Mouse (Mus musculus) hindbrain, postnatal 0 days (tissue): ENCODE results near the gene Tmem161a. TPM values are rescaled to one million over a fixed set of nuclear protein-coding genes. Genes with fewer than 3 reads are reported as not detected.

ENCODE experiments used
- ATAC-seq: fragments of 200-750 bp; cut with Nextera tagmentation; 2 replicates; pipeline ENCODE4 v1.8.0; 2017; ENCODE audit warnings: mild to moderate bottlenecking, moderate TSS enrichment, moderate library complexity
- DNase-seq: peaks from one replicate; pipeline ENCODE4 v3.0.0-alpha.2; 2015; ENCODE audit warnings: low spot score
- H3K27ac ChIP-seq: fragments of 300-500 bp; sonication (generic); 2 replicates; pipeline ENCODE4 v1.5.1; 2014; ENCODE audit warnings: mild to moderate bottlenecking
- H3K27me3 ChIP-seq: fragments of 300-500 bp; sonication (generic); 2 replicates; pipeline ENCODE4 v1.6.1; 2014; ENCODE audit warnings: low read length, mixed read lengths; ENCODE audit not compliant: insufficient read depth
- H3K36me3 ChIP-seq: fragments of 300-500 bp; sonication (generic); 2 replicates; pipeline ENCODE4 v1.6.1; 2014; ENCODE audit warnings: low read length, mixed read lengths; ENCODE audit not compliant: insufficient read depth
- H3K4me1 ChIP-seq: fragments of 300-500 bp; sonication (generic); 2 replicates; pipeline ENCODE4 v1.6.1; 2014; ENCODE audit warnings: antibody characterized with exemption, low read length, mixed read lengths; ENCODE audit not compliant: insufficient read depth
- H3K4me2 ChIP-seq: fragments of 300-500 bp; sonication (generic); 2 replicates; pipeline ENCODE4 v1.6.1; 2014; ENCODE audit warnings: low read depth, mild to moderate bottlenecking, low read length, moderate library complexity, mixed read lengths
- H3K4me3 ChIP-seq: fragments of 300-500 bp; sonication (generic); 2 replicates; pipeline ENCODE4 v1.5.1; 2014; ENCODE audit warnings: low read length
- H3K9ac ChIP-seq: fragments of 300-500 bp; sonication (generic); replicated peaks from 2 replicates; pipeline ENCODE4 v1.6.1; 2014; ENCODE audit warnings: mild to moderate bottlenecking, low read length, moderate library complexity, mixed read lengths
- H3K9me3 ChIP-seq: fragments of 300-500 bp; sonication (generic); 2 replicates; pipeline ENCODE4 v1.6.1; 2016; ENCODE audit warnings: low read length, mixed read lengths
- CTCF ChIP-seq: IDR thresholded peaks from 2 replicates; pipeline ENCODE4 v1.5.1; 2016; ENCODE audit warnings: antibody characterized with exemption, control low read depth, low read depth
- WGBS: fragments of 180-500 bp; shearing (Covaris S2); extraction: QIAGEN DNeasy Blood & Tissue Kit; methylation state at CpG from one replicate; pipeline ENCODE4 v1.1.7; 2014; 5-methylcytosine and 5-hydroxymethylcytosine counted together
- polyA plus RNA-seq: library from polyadenylated mRNA; unstranded; fragments of >200 nt; fragmentation: Nextera tagmentation; extraction: Ambion mirVana; gene quantifications from 2 replicates; pipeline ENCODE4 v1.2.1, GENCODE M21; 2015
- total RNA-seq: library from RNA; depleted of rRNA; stranded (reverse); fragments of >200 nt; gene quantifications from 2 replicates; pipeline ENCODE4 v1.2.3, GENCODE M21; 2014; rRNA removed

The Tmem161a gene
- total and polyA plus RNA-seq, 2 experiments from 2014 or later: 45.2 to 53.7 TPM

GRCm38 (mm10) chr8:70220236-70220840, 48.2 kb downstream of the Tmem161a start:
- Histone ChIP-seq H3K9me3 (no peaks in the 10 kb centered on the region), H3K4me2 (no peak overlapping the region), H3K27ac (no peak overlapping the region), H3K27me3 (no peaks in the 10 kb centered on the region), H3K4me1 (no peaks in the 10 kb centered on the region), H3K36me3 (peaks cover 37% of the 10 kb centered on the region), H3K4me3 (no peak overlapping the region), H3K9ac (no peak overlapping the region)
- ATAC-seq: no peak
- WGBS: 66% methylated on average over 8 of the region's 8 CpGs
- no peak for TF ChIP-seq CTCF
- DNase-seq: no peak

- no peak overlapping the region for H3K9ac ChIP-seq
- WGBS: 84% methylated on average over 3 of the region's 3 CpGs
- no peak for ATAC-seq
- no peak for DNase-seq
- H3K27ac ChIP-seq: no peak overlapping the region
- TF ChIP-seq CTCF: no peak
- H3K9me3 ChIP-seq: no peaks in the 10 kb centered on the region
- no peaks in the 10 kb centered on the region for H3K27me3 ChIP-seq
- H3K4me1 ChIP-seq: no peaks in the 10 kb centered on the region
- H3K4me2 ChIP-seq: no peak overlapping the region
- peaks cover 42% of the 10 kb centered on the region for H3K36me3 ChIP-seq
- no peak overlapping the region for H3K4me3 ChIP-seq
Observed at GRCm38 (mm10) chr8:70220911-70221310, 48.8 kb downstream of the Tmem161a start.

GRCm38 (mm10) chr8:70222041-70222440, 49.9 kb downstream of the Tmem161a start:
- H3K36me3 ChIP-seq: peaks cover 42% of the 10 kb centered on the region

GRCm38 (mm10) chr8:70223341-70223740, 51.2 kb downstream of the Tmem161a start:
- no peak overlapping the region for H3K4me3 ChIP-seq
- H3K9me3 ChIP-seq: no peaks in the 10 kb centered on the region
- no peak for ATAC-seq
- no peaks in the 10 kb centered on the region for H3K27me3 ChIP-seq
- DNase-seq: peak; percentile 48
- H3K4me1 ChIP-seq: no peaks in the 10 kb centered on the region
- H3K36me3 ChIP-seq: peaks cover 42% of the 10 kb centered on the region
- no peak overlapping the region for H3K4me2 ChIP-seq
- 47% methylated on average over 6 of the region's 6 CpGs for WGBS
- no peak overlapping the region for H3K27ac ChIP-seq
- TF ChIP-seq CTCF: peak; percentile 70
- H3K9ac ChIP-seq: no peak overlapping the region

More at GRCm38 (mm10) chr8:70222041-70222440, 49.9 kb downstream of the Tmem161a start:
- H3K9me3 ChIP-seq: no peaks in the 10 kb centered on the region
- H3K4me1 ChIP-seq: no peaks in the 10 kb centered on the region
- no peak for DNase-seq
- no peak overlapping the region for H3K4me2 ChIP-seq
- no peak for TF ChIP-seq CTCF
- 94% methylated on average over 12 of the region's 12 CpGs for WGBS
- H3K4me3 ChIP-seq: no peak overlapping the region
- no peak overlapping the region for H3K9ac ChIP-seq
- ATAC-seq: no peak
- H3K27me3 ChIP-seq: no peaks in the 10 kb centered on the region
- H3K27ac ChIP-seq: no peak overlapping the region

- DNase-seq: peak; percentile 48
- H3K4me3 ChIP-seq: no peak overlapping the region
- peaks cover 44% of the 10 kb centered on the region for H3K36me3 ChIP-seq
- no peak overlapping the region for H3K9ac ChIP-seq
- peaks cover 5% of the 10 kb centered on the region; the same call in 1 of the 2 replicates for H3K4me1 ChIP-seq
- 14% methylated on average over 4 of the region's 4 CpGs for WGBS
- H3K4me2 ChIP-seq: no peak overlapping the region
- no peaks in the 10 kb centered on the region for H3K9me3 ChIP-seq
- ATAC-seq: peak; percentile 70
- no peak overlapping the region for H3K27ac ChIP-seq
- TF ChIP-seq CTCF: no peak
- no peaks in the 10 kb centered on the region for H3K27me3 ChIP-seq
Observed at GRCm38 (mm10) chr8:70227997-70228396, 55.8 kb downstream of the Tmem161a start.

GRCm38 (mm10) chr8:70230837-70231236, 58.7 kb downstream of the Tmem161a start:
- DNase-seq: no peak
- Histone ChIP-seq H3K27me3 (no peaks in the 10 kb centered on the region), H3K4me1 (peaks cover 11% of the 10 kb centered on the region; the same call in 1 of the 2 replicates), H3K4me2 (no peak overlapping the region), H3K27ac (no peak overlapping the region), H3K4me3 (no peak overlapping the region), H3K9me3 (no peaks in the 10 kb centered on the region), H3K36me3 (peaks cover 21% of the 10 kb centered on the region; the same call in 1 of the 2 replicates), H3K9ac (no peak overlapping the region)
- no peak for TF ChIP-seq CTCF
- ATAC-seq: no peak
- WGBS: 82% methylated on average over 9 of the region's 9 CpGs

Other genes with a start within 250 kb of the Tmem161a start
- gene Gatad2a, start 176.0 kb upstream of the Tmem161a start, total RNA-seq: 38.4 and 41.9 TPM in 2 replicates
- gene Gatad2a, start 176.0 kb upstream of the Tmem161a start, polyA plus RNA-seq: 23.4 and 23.6 TPM in 2 replicates
- 155 and 172 TPM in 2 replicates for gene Mau2, start 129.6 kb upstream of the Tmem161a start, total RNA-seq
- gene Mau2, start 129.6 kb upstream of the Tmem161a start, polyA plus RNA-seq: 50.1 and 50.3 TPM in 2 replicates
- gene Sugp1, start 129.5 kb upstream of the Tmem161a start, total RNA-seq: 15.1 and 15.4 TPM in 2 replicates
- 42.9 and 47.1 TPM in 2 replicates for gene Sugp1, start 129.5 kb upstream of the Tmem161a start, polyA plus RNA-seq
- 0.25 TPM in 1 of 2 replicates, not detected in the other for gene Tm6sf2, start 99.4 kb upstream of the Tmem161a start, total RNA-seq
- 0.19 and 0.37 TPM in 2 replicates for gene Tm6sf2, start 99.4 kb upstream of the Tmem161a start, polyA plus RNA-seq
- gene Hapln4, start 88.9 kb upstream of the Tmem161a start, total RNA-seq: 2.0 and 4.5 TPM in 2 replicates
- gene Hapln4, start 88.9 kb upstream of the Tmem161a start, polyA plus RNA-seq: 2.5 and 2.9 TPM in 2 replicates
- 429 and 473 TPM in 2 replicates for gene Ncan, start 51.5 kb upstream of the Tmem161a start, total RNA-seq
- gene Ncan, start 51.5 kb upstream of the Tmem161a start, polyA plus RNA-seq: 155 and 183 TPM in 2 replicates
- 6.1 and 9.4 TPM in 2 replicates for gene Nr2c2ap, start 41.0 kb upstream of the Tmem161a start, total RNA-seq
- gene Nr2c2ap, start 41.0 kb upstream of the Tmem161a start, polyA plus RNA-seq: 48.5 and 50.2 TPM in 2 replicates
- gene Rfxank, start 33.2 kb upstream of the Tmem161a start, total RNA-seq: 13.8 and 20.5 TPM in 2 replicates
- gene Rfxank, start 33.2 kb upstream of the Tmem161a start, polyA plus RNA-seq: 8.4 and 9.7 TPM in 2 replicates
- gene Borcs8, start 32.9 kb upstream of the Tmem161a start, total RNA-seq: 71.4 and 74.0 TPM in 2 replicates
- 47.5 and 55.0 TPM in 2 replicates for gene Borcs8, start 32.9 kb upstream of the Tmem161a start, polyA plus RNA-seq
- 0.40 and 0.52 TPM in 2 replicates for gene Mef2b, start 32.6 kb upstream of the Tmem161a start, total RNA-seq
- 0.90 and 1.1 TPM in 2 replicates for gene Mef2b, start 32.6 kb upstream of the Tmem161a start, polyA plus RNA-seq
- gene Slc25a42, start 39.9 kb downstream of the Tmem161a start, total RNA-seq: 12.0 and 17.1 TPM in 2 replicates
- 8.2 and 8.3 TPM in 2 replicates for gene Slc25a42, start 39.9 kb downstream of the Tmem161a start, polyA plus RNA-seq
- gene Sugp2, start 61.9 kb downstream of the Tmem161a start, total RNA-seq: 123 and 128 TPM in 2 replicates
- 56.7 and 61.4 TPM in 2 replicates for gene Sugp2, start 61.9 kb downstream of the Tmem161a start, polyA plus RNA-seq
- gene Armc6, start 62.1 kb downstream of the Tmem161a start, total RNA-seq: 108 TPM in 2 replicates
- 96.4 and 102 TPM in 2 replicates for gene Armc6, start 62.1 kb downstream of the Tmem161a start, polyA plus RNA-seq
- 40.3 and 42.3 TPM in 2 replicates for gene Homer3, start 110.5 kb downstream of the Tmem161a start, total RNA-seq
- 20.4 and 21.2 TPM in 2 replicates for gene Homer3, start 110.5 kb downstream of the Tmem161a start, polyA plus RNA-seq
- 36.4 and 53.8 TPM in 2 replicates for gene Ddx49, start 130.1 kb downstream of the Tmem161a start, total RNA-seq
- 40.4 and 47.5 TPM in 2 replicates for gene Ddx49, start 130.1 kb downstream of the Tmem161a start, polyA plus RNA-seq
- 126 and 159 TPM in 2 replicates for gene Cope, start 130.2 kb downstream of the Tmem161a start, total RNA-seq
- 286 and 291 TPM in 2 replicates for gene Cope, start 130.2 kb downstream of the Tmem161a start, polyA plus RNA-seq
- gene Cers1, start 143.4 kb downstream of the Tmem161a start, total RNA-seq: 92.5 and 101 TPM in 2 replicates
- gene Cers1, start 143.4 kb downstream of the Tmem161a start, polyA plus RNA-seq: 43.4 and 45.5 TPM in 2 replicates
- 5.3 and 8.4 TPM in 2 replicates for gene Gdf1, start 157.5 kb downstream of the Tmem161a start, total RNA-seq
- 6.0 and 6.9 TPM in 2 replicates for gene Gdf1, start 157.5 kb downstream of the Tmem161a start, polyA plus RNA-seq
- gene Upf1, start 180.9 kb downstream of the Tmem161a start, total RNA-seq: 40.4 and 48.4 TPM in 2 replicates
- gene Upf1, start 180.9 kb downstream of the Tmem161a start, polyA plus RNA-seq: 8.6 and 10.3 TPM in 2 replicates
- 0.21 and 0.29 TPM in 2 replicates for gene Comp, start 201.2 kb downstream of the Tmem161a start, total RNA-seq
- 0.25 and 0.33 TPM in 2 replicates for gene Comp, start 201.2 kb downstream of the Tmem161a start, polyA plus RNA-seq